Mouse (Mus musculus) kidney, postnatal 4 days (tissue): ENCODE data around the gene Gadd45gip1.
A peak's percentile ranks its signal among the peaks of the same experiment; 100 is the strongest.
"Not testable (repeated sequence)": the region's sequence is repeated elsewhere in the genome, so short reads cannot be mapped to it uniquely, and the experiment has no call there.

Experiments used
- DNase-seq, 2 experiments: peaks; one replicate each; pipeline ENCODE4 v3.0.0; 2021; ENCODE audit warnings: mixed read lengths in 2 of 2

Gene Gadd45gip1

DNA sequence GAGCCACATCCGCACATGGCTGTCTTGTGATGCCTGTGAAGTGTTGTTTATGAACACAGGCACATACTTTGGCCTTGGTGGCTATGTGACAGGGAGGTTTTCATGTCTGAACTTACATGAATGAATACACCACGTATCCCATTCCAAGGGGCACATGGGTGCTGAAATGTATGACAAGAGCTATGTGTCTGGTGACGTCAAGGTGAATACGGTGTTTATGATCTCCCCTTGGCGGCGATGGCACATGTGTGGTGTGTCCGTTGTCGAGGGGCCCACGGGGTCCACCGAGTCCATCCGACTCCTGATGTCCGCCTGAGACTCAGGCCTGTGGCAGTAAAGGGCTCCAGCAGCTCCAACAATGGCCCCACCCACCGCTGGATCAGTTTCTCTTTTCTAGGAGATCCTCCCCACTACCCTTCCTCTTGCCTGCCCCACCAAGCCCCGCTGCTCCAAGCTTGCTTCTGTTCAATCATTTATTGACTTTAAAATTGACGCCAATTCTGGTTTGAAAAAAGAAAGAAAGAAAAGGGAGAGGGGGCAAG is 34.0 kb upstream of the Gadd45gip1 start:
- no peak for DNase-seq

DNA sequence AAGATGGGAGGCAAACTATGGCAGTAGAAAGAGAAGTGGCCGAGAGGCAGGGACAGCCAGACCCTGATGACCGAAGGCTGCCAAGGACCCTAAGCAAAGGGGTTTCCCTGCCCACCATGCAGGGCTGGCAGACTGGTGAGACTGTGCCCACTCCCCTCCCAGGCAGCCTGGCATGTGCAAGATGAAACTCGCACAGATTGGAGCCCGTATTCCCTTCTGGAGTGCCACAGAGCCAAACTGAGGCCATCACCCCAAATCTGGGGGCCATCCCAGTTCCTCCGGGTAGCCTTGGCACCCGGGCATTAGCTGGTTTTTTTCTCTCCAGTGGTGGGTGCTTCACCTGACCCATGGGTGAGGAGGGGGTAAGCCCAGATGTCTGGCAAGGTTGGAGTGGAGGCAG is 33.4 kb upstream of the Gadd45gip1 start:
- no peak for DNase-seq

- DNase-seq, result no peak
Measured at GRCm38 (mm10) chr8:84798446-84799135, 32.7 kb upstream of the Gadd45gip1 start.

DNA sequence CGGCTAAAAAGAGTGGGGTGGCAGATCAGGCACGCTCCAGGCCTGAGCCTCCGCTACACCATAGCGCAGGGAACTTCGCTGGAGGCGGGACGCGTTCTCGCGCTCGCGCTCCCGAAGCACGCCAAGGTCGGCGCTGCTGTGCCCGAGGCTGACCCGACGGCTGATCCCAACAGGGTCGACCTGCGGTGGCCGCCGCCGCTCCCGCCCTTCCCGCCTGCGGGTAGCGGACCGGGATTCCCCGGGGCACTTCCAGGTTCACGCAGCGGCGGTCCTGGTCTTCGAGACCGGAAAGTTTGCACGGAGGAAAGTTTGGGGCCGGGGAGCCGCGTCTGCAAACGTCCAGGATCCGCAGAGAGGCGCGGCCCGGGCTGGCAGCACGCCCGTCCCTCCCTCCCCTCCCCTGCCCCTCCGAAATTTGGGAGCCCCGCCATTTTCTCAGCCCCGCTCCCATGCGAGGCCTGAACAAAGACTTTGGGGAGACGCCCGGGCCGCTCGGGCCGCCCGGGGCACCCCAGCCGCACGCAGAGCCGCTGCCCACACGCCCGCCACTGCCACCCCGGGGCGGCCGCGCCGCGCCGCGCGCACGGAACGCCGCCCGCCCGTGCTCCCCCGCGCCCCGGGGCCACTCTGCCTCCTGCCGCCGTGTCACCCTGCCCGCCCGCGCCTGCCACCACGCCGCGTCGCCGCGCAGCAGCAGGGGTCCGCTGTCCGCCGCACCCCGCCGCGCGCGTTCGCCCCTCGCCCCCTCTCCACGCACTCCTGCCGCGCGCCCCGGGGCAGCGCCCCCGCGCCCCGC is 32.0 kb upstream of the Gadd45gip1 start:
- peak; percentile 74 to 82 for DNase-seq

DNA sequence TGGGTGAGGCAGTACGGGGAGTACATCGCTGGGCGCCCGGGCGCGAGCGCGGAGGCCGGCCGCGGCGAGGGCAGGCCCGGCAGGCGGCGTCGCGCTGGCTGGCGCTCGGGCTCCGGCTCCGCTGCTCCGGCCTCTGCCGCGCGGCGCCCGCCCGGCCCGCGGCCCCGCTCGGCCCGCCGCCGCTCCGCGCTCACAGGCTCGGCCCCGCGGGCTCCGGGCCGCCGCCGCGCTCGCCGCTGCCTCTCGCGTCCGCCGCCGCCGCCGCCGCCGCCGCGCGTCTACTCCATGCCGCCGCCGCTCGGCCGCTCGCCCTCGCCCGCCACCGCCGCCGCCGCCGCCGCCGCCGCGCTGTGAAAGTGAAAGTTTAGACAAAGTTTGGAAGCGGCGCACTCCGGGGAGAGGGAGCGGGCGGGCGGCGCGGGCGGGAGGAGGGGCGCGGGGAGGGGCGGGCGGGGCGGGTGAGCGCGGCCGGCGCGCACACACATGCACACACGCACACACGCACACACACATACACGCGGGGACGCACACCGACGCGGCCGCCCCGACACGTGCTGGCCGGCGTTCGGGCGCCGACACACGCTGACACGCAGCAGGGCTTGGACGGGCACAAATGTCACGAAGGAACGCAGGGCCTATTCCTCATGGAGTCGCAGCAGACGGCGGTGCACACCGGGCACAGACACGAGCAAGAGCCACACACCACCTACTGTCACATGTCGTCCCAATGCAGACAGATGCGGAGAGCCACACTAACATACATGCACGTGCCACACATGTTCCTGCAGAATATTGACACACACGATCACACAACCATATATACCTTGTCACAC is 31.1 kb upstream of the Gadd45gip1 start, which contains the start of gene Nfix:
Nfix (minus strand) TSS at position 346 of the 833 bp plus-strand sequence.
- DNase-seq, result peak; percentile 78 to 83

GRCm38 (mm10) chr8:84806031-84806430 is 25.3 kb upstream of the Gadd45gip1 start:
- DNase-seq, result no peak

- no peak for DNase-seq
Measured at GRCm38 (mm10) chr8:84809109-84809940, 22.0 kb upstream of the Gadd45gip1 start.

DNA sequence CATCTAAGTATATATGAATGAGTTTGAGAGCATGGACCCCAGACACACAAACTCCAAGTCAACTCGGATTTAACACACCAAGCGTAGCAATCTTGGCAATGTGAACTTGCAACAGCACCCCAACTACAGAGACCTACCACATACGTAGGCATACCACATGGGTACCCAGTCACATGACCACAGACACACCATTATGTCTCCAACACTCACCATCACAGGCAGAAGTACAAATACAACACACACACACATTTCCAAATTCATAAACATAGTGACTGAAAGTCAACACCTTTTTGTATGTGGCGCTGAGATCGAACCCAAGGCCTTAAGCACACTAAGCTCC is 21.4 kb upstream of the Gadd45gip1 start:
- no peak for DNase-seq

- DNase-seq, result peak; percentile 95 to 96
Measured at GRCm38 (mm10) chr8:84810896-84811295, 20.4 kb upstream of the Gadd45gip1 start.

DNA sequence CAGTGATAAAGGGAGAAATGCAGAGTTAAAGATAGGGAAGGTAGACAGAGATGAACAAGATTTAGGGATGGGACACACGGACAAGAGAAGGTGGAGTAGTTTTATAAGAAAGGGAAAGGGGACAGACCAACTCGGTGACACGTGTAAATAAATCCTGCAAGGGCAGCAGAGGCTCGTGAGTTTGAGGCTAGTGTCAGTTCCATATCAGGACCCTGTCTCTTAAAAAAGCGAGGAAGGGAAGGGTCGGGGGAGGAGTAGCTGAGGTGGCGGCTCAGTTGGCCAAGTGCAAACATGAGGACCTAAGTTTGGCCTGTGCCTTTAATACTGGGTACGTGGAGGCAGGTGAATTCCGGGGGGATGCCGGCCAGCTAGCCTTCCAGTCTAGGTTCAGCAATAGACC is 20.0 kb upstream of the Gadd45gip1 start:
- no peak for DNase-seq

DNA sequence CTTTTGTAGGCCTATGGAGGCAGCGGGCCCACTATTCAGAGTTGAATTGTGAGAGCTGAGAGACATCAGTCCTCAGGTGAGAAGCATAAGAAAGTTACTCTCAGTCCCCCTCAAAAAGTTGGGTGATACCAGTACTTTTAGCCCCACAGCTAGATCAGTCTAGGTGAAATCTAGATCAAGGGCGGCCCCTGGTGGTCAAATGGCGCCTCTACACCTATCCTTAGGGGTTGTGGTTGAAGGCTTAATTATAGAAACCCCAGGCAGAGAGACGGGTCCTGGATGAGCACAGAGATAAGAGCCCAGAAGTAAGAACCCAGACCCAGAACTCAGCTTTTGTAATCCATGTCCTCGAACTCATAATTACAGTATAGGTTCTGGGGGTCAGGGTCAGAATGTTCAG is 18.3 kb upstream of the Gadd45gip1 start:
- peak; percentile 90 to 92 for DNase-seq

DNA sequence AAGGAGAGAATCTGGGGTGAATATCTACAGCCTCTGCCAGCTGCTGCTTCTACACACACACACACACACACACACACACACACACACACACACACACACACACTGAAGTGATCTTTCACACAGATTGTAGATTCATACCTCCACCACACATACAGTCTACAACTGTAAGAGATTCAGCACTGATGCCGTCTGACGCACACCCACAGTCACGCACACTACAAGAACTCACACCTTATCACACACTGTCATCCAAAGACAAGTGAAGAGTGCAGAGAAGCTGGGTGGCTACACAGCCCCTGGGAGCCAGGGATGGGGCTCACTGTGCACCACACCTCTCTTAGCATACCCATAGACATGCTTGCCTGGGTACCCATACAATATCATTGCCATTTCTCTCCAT is 17.5 kb upstream of the Gadd45gip1 start:
- no peak for DNase-seq

GRCm38 (mm10) chr8:84814240-84814554 is 17.1 kb upstream of the Gadd45gip1 start:
- no peak for DNase-seq

GRCm38 (mm10) chr8:84814555-84815441 is 16.5 kb upstream of the Gadd45gip1 start:
- peak in 1 of 2 experiments; percentile 26 for DNase-seq

DNA sequence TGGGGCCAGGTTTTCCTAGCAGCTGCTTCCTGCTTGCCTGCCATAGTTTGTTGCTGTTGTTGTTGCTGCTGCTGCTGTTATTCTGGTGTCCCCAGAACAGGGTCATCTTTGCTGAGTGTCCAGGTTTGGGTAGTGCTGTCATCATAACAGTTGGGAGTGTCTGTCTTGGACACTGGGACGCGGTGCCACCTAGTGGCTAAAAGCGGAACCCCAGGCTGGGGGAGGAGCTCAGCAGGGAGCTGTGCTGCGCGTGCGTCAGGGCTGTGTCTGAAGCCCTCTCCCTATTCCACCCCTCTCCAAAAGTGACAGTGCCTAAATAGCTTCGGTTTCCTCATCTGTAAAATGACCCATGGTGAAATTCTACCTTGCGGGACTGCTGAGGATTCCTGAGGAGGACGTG is 15.8 kb upstream of the Gadd45gip1 start:
- DNase-seq, result peak; percentile 97 to 99

- DNase-seq, result no peak
Measured at GRCm38 (mm10) chr8:84816117-84816516, 15.2 kb upstream of the Gadd45gip1 start.

DNA sequence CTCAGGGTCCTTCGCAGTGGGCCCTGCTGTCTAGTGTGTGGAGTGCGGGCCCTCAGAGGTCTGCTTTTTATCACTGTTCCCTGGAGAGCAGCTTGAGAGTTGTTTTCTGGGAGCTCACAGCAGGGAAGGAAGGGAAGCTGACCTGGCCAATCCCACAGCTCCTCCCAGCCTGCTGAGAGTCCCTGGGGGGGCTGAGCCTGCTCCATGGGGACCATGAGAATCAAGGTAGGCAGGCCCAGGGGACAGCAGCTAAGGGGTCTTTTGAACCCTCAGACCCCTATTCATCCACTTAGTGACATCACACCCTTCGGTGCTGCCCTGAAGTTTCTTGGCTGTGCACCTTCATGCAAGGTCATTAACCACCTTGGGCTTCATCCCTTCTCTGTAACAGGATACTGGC is 8.6 kb upstream of the Gadd45gip1 start, which contains the start of gene Dand5:
Dand5 (minus strand) TSS at position 101 of the 400 bp plus-strand sequence.
- no peak for DNase-seq

DNA sequence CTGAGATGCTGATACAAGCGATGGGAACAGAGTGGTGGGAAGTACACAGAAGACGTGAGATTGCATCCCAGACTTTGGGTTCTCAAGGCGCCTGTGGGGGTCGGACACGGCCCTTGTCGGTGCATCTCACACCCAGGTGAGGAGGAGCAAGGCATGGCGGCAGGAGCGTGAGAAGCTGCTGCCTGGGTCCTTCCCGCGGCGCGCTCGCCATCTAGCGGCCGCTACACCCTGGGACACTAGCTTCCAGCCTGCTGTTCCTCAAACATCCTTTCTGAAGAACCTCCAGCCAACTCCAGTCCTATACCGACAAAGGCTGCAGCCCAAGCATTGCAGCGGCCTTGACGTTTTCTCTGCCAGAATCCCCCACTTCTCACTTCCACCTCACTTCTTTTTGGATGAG is 7.7 kb upstream of the Gadd45gip1 start:
- DNase-seq, result peak; percentile 77 to 84

DNA sequence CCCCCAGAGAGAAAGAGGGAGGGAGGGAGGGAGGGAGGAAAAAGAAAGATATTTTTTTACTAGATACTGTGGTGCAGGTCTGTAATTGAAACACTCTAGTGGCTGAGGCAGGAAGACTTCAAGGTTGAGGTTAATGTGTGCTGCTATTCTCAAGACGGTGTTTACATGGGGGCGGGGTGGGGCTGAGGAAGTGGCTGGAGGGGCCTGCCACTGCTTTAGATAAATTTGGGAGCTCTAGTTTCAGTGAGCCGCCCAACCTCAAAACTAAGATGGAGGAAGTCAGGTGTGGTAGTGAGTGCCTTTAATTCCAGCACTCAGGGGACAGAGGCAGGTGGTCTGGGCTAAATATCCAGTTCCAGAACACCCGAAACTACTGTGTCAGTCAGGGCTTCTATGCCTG is 5.7 kb upstream of the Gadd45gip1 start:
- no peak for DNase-seq

- not testable (repeated sequence) for DNase-seq
Measured at GRCm38 (mm10) chr8:84826518-84826917, 4.8 kb upstream of the Gadd45gip1 start.
